Mouse (Mus musculus) brain, embryonic 14.5 days (tissue): Measurements from ENCODE around the gene Nyap1.

Experiments used
- CTCF ChIP-seq: fragments of 200-500 bp; IDR thresholded peaks from 2 replicates; pipeline ENCODE4 v1.5.1; 2012; ENCODE audit warnings: inconsistent platforms, mild to moderate bottlenecking, moderate library complexity, borderline replicate concordance; ENCODE audit not compliant: insufficient read depth, insufficient read length; ENCODE audit errors: extremely low read depth
- POLR2A ChIP-seq: fragments of 200-500 bp; IDR thresholded peaks from 2 replicates; pipeline ENCODE4 v1.6.1; 2012; ENCODE audit warnings: mild to moderate bottlenecking, inconsistent platforms, borderline replicate concordance; ENCODE audit not compliant: poor library complexity, insufficient read depth, insufficient read length, severe bottlenecking; ENCODE audit errors: extremely low read depth

GRCm38 (mm10) chr5:137781661-137782060 is 40.3 kb upstream of the Nyap1 start:
- TF ChIP-seq CTCF (no peak), POLR2A (no peak)
